Mouse (Mus musculus) stomach, postnatal 0 days (tissue): Measurements from ENCODE around the gene Mlf2.

Experiments used
- CTCF ChIP-seq: IDR thresholded peaks from 2 replicates; pipeline ENCODE4 v1.5.1; 2016; ENCODE audit warnings: antibody characterized with exemption, low read depth, mild to moderate bottlenecking, moderate library complexity
- EP300 ChIP-seq: optimal IDR thresholded peaks from 2 replicates; pipeline ENCODE3; 2016; ENCODE audit warnings: antibody characterized with exemption

GRCm38 (mm10) chr6:124966466-124967118 is 35.4 kb downstream of the Mlf2 start:
- TF ChIP-seq CTCF (peak; percentile 61), EP300 (no peak)
